Mouse (Mus musculus) liver, adult (tissue): ENCODE measurements at regions not wholly inside any gene's neighbourhood (a gene's known extent, or its start where the extent isn't known, plus 50 kb on each side); places are given as distances from the start of the nearest gene placed in this dataset.

Experiments
- GATA4 ChIP-seq: IDR thresholded peaks from 2 replicates; pipeline ENCODE4 v1.6.1; 2014; ENCODE audit warnings: mild to moderate bottlenecking, low read length; ENCODE audit not compliant: insufficient replicate concordance

DNA sequence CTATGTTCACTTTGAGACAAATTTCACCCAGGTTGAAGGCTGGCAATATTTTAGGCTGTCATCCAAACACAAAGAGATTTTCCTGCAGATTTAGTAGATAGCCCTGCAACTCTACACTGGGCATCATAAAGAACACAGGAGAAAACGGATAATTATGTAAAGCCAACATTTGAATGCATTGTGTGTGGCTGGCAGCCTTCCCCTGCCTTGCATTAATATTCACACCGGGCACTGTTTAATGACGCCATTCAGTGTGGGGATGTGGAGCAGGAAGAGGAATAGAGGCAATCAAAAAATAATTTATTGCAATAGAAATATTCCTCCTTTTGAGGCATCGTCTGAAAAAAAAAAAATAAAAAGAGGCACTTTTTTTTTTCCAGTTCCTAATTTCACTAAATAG lies 105.7 kb downstream of the Samd5 start:
- no peak for TF ChIP-seq GATA4

DNA sequence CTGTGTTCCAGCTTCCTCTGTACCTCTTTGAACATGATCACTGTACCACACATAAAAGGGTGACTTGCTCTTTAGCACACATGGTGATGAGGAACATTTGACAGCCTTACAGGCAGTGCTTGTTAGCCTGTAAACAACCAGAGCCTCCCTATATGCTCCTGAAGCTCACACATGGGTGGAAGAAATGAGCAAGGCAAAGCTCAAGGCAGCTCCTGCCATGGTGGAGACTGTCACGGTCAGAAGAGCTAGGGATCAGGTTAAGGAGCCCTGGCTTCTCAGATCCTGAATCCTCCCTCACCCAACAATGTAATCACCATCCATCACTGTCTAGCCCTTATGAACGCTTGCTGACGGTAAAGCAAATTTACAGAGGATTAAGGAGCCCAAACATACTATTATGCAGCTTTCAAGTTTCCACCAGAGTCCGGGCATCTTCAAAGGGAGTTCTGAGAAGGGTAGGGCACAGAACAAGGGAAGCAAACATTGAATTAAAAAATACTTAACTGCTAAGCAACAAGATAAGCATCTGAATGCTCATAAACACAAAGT lies 117.4 kb downstream of the Samd5 start:
- TF ChIP-seq GATA4, result no peak

DNA sequence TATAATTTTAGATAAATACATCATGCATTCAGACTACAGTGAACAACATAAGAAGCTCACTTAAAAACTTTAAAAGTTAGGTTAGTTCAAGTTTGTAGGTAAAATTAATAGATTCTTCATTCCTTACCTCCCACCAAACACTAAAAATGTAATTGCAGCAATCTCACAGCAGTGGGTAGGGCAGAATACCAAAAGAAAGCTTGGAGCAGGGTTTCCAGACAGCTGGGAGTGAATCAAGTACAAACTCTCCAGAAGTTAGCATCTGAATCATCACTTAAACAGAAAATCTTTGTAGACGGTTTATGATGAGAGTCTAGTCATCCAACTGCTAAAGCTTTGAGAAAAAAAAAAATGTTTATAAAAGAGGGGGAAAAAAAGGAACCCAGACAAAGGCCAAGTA lies 117.9 kb downstream of the Samd5 start:
- TF ChIP-seq GATA4, result no peak

DNA sequence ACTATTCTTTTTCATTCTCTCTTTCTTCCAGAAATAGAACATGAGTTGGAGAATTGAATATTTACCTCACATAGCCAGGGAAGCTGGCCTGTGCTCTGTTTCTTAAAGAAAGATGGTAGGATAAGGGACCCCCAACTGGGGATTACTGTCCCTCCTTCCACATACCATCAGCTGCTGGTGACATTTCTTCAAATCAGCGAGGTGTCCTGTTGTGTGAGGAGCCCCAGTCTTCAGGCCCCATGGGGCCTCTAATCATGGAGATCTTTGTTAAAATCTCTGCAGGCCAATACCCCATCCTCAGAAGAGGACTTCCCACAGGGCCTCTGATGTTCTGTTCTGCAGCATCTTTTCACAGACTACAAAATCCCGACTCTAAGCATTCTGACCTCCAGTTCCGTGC lies 121.1 kb downstream of the Samd5 start:
- TF ChIP-seq GATA4, result no peak

DNA sequence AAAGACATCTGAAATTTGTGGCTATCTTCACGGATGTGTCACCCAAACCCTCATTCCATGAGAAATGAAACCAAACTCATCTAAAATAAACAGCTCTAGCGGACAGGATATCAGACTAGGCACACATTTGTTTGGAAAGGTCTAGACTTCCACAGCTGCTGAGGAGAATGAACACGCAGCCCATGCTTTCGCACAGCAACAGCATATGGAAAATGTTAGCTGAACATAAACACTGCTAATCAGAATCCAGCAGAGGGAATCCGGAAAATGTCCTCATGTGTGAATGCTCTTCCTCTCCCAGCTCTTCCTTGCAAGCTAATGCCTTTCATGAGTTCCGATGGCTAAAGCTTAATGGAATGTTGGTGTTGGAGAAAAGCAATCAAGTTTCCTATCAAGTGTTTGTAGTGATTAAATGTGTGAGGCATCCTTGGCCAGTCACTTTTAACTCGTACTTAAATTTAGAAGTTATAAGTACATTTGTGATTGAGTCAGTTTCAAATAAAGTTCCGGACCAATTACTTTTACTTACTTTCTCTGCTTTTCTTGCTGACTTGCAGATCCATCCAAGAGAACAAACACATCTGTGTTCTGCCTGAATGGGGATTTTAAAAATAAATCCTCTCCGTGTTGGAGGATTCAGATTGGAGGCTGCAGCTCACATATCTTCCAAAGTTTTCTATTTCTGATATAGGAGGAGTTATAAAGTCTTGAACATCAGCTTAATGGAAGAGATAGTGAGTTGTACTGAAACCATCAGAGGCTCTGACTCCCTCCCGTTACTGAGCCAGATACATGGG lies 124.9 kb downstream of the Samd5 start:
- peak; percentile 50; the same call in 1 of the 2 replicates for TF ChIP-seq GATA4

DNA sequence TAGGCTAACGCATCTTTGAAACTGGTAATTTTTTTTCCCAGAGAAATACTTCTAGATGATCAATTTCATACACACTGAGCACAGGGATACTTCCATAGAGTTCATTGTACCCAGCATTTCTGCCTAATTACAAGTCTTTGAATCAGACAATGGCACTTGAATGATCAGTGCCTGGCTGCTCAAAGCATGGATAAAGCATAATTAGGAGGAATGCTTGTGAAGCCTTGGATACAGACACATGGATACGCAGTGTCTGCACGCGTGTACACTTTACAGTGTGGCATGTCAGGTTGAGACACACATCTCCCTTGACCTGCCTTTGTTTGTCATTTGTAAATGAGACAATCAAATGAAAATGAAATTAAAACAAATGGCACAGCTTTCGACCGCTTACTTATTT lies 129.2 kb downstream of the Samd5 start:
- no peak for TF ChIP-seq GATA4

DNA sequence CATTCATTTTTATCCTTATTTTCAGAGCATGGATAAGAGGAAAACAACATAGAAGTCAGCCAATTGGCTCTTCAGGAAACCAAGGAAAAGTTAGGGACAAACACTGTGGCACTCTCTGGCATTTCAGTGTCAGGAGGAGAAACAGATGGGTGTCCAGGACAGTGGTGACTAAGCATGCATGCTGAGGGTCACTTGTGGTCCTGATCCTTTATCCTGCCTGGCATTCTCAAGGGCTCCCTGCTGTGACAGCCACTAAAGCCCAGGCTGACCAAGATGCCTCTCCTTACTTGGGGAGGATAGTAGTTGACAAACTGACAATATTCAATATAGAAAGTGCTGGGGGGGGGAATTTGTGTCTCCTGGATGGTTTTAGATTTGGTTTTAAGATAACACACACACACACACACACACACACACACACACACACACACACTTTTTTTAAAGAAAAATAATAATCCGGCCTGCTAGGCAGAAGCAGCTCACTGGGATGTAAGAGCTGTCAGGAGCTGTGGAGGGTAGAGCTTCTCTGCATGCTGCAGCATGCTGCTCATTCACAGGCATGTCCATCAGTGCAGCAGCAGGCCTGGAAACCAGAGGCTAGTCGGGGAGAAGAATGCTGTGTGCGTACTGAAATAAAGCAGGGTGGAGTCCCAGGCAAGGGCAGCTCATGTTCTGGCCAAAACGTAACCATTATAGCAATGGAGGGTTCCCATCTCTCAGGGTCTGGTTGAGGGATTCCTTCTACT lies 130.8 kb downstream of the Samd5 start:
- no peak for TF ChIP-seq GATA4

DNA sequence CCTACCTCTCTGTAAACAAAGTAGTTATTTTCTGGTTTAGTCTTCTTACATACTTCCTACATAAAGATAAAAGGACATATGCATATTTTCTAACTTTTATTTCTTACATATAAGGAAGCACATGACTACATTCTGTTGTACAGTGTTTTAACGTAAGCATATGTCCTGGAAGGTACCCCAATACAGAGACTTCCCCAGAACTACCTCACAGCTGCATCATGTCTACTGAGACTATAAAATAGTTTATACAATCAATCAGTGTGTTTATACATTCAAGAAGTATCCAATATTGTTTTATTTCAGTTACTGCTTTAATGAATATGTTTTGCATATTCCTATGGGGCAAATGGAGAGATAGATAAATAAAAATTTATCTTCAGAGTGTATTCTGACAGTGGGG lies 133.4 kb downstream of the Samd5 start:
- no peak for TF ChIP-seq GATA4

DNA sequence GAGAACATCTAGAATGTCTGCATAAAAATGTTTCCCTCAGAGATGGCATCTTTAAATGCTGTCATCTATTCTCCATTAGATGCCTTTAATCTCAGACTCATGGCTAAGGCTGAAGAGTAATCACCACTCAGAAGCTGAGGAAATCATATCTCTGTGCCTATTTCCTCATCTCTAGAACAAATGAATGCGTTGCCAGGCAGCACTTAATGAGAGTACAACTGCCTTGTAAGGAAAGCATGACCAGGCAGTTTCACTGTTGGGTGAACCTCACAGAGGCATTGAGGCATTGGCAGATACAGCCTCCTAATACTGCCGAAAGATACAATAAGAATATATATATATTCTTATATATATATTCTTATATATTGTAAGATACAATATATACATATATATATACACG lies 137.3 kb downstream of the Samd5 start:
- no peak; the same call in 1 of the 2 replicates for TF ChIP-seq GATA4

DNA sequence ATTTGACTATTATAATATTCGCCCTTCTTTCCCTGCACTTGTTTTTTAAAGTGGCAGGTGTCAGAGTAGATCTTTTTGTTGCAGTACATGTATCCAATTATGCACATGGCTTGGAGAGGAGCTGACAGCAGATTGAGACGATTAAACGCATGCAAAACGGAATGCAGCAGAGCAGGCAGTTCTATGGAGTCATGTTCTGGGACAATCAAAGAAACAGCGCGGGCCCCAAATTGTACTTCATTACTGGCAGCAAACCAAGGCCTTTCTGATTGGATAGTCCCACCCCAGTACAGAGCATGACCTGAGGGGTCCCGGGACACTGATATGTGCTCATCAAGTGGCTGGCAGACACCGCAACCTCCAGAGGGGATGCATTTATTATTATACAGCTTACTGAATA lies 140.5 kb downstream of the Samd5 start:
- no peak for TF ChIP-seq GATA4

DNA sequence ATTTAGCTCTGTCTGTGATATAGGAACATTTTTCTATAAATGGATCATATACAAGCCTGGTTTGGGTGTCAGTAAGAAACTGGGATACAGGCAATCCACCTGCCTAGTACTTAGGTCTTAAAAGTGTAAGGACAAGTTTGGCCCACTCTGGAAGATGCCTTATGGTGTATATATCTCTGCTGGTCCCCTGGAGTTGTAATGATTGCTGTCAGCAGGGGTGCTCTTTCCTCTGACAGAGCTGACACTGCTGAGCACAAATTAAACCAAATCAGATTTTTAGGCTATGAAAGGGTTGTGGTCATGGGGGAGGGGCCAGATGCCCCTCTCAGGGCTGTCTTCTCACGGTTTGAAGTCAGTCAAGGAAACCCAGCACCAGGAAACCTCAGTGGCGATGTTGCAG lies 141.7 kb downstream of the Samd5 start:
- TF ChIP-seq GATA4, result no peak

DNA sequence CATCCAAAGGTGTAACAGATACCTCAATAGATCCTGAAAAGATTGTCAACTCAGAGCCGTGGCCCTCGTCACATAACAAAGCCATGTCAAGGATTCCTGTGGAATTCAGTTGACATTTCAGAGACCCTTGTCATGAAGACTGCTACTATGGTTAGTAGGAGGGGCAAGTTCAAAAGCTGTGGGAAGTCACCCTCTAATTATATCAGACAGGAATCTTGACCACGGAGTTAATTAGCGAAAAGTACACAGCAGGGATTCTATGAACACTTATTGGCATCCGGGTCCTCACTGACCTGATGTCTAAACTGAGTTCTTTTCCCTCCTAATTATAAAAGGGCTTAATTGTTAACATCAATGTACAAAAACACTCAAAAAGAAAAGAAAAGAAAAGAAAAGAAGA lies 143.1 kb downstream of the Samd5 start:
- no peak for TF ChIP-seq GATA4

DNA sequence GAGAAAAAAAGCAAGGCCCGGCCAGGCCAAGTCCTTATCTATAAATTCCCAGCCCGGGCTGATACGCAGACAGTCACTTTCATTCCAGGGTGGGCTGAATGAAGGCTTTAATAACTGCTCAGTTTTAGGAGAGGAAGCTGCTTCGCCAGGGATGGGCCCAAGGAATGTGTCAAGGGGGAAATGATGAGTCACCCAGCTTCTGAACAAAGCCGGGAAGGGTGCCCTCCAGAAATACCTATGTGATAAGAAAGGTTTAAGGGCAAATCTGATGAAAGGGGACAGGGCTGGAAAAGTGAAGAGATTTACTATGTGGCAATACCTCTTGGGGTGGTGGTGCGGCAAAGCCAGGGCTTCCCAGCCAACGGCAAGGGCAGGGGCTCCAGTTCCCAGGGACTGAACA lies 145.6 kb downstream of the Samd5 start:
- TF ChIP-seq GATA4, result no peak

DNA sequence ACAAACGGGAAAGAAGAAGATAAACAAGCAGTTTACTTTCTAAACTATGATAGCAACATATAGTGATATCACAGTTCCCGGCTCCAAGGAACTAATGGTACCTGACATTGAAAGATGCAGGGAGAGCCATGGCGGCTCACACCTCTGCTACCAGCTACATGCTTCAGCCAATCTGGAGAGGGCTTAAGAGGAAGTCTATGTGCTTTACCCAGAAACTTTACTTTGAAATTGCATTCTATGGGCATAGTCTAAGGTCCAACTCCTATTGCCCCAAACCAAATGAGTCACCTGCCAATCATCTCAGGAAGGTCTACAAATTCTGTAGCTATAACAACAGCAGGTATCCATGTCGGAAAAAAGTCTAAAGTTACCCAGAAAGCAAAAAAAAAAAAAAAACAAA lies 146.9 kb downstream of the Samd5 start:
- TF ChIP-seq GATA4, result no peak

DNA sequence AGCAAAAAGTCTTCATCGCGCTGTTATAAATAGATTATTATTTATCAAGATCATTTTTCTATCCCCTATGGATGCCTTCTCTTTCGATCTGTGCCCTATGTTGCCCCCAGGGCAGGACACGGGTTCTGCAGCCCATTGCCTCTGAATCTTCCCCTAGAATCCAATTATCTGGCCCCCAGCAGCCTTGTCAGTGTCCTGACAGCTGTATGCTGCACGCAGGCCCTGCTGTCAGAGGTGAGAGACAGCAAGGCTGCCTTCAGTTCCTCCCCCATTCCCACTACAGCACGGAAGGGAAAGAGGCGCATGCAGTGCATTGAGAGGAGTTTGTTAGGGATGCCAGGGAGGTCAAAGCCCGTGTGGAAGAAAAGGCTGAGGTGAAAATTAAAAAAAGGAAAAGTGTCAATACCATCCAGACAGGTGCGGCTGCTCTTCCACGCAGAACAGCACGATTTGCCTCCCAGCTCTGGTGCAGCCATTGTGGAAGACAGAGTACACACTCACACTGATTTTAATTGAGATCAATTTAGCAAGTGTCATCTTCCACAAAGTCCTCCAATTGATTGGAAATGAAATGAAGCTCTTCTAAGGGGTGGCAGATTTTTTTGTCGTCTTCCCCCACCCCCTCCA lies 165.1 kb downstream of the Samd5 start:
- TF ChIP-seq GATA4, result no peak
